Mouse (Mus musculus): ENCODE results near the gene Nup107.
"Not testable (repeated sequence)": the region's sequence is repeated elsewhere in the genome, so short reads cannot be mapped to it uniquely, and the experiment has no call there.

Gene Nup107

DNA sequence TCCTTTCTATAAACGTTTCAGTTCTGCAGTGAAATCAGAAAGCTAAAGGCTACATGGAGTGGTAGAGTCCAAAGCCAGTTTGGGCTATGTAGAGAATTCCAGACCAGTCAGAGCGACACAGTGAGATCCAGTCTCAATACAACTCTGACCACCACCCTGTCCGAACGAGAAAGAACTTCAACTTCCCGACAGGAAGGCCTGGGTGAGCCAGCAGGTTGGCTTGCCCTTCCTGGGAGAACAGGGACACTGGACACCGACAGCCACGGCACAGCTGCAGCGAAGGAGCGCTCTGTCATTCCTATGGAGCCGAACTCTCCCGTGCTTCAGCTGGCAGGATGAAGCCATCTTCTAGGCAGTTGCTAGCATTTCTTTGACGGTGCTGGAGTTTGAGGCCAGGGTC, 57.1 kb downstream of the Nup107 start:
- DNase-seq (ENCODE audit: low spot score), result not testable (repeated sequence)

DNA sequence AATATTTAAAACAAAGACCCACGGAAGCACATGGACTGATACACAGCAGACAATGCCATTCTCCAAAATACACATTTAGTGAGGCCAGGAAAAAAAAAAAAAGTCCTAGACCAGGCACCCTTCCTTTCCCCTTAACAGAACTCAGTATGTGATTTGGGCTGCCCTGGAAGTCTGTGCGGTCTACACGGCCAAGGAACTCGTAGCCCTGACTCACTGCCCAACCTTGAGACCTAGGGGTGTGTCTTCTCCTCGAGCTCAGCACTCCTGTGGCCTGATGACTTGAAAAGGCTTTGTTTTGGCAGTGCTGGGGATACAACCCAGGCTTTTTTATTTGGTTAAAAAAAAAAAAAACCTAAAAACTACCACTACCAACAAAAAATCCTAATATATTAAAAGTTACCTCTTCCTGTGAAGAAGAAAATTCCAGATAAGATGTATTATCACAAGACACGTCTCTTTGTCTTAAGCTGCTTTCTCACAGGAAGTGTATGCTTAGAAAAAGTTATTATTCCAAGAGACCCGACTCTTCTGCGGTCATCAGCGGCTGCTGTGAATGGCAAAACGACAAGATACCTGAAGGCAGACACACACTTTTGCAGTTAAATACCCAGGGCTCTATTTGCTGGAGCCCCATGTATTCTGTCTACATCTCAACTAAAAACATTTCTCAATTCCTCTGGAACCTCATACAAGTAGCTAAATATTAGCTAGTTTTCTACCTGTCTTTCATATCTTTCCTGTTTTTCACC, 58.2 kb downstream of the Nup107 start:
- DNase-seq (ENCODE audit: low spot score), result not testable (repeated sequence)

DNA sequence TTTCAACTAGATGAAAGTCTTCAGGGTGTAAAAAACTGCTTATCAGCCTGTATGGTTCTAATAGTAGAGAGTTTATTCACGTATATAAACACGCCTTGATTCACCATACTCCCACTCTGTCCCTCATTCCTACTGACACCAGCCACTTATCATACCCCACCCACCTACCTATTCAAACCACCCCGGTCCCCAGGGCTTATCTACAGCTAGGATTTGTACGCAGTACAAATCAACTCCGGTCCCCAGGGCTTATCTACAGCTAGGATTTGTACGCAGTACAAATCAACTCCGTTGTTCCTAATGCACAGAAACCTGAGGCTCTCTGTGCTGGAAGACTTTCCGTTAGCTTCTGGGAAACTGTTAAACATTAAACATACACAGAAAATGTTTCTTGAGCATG, 58.9 kb downstream of the Nup107 start:
- not testable (repeated sequence) for DNase-seq (ENCODE audit: low spot score)

DNA sequence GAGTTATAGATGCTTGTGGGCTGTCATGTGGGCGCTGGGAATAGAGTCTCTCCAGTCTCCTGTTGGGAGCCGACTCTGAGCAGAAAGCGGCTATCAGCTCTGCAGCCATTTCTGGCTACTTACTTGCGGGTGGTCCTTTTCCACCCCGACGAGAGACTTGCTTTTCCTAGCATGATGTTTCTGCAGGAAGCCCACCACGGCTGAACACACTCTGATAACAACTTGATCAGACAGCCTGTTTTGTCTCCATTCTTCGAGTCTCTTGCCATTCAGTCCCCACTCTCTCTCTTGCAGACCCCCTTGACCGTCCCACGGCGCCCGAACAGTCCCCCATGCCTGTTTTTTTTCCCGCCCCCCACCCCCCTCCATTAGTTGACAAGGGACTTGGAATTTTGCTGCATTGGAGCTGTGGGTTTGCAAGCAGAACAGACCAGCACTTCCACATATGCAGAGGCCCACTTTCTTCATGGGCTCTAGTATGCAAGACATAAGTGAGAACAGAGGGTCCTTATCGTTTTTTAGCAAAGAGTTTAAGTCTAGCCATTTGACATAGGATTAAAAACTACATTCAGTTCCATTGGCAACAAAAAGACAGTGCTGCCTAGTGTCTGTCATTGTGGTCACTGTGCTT, 59.4 kb downstream of the Nup107 start:
- no peak for DNase-seq (ENCODE audit: low spot score)

DNA sequence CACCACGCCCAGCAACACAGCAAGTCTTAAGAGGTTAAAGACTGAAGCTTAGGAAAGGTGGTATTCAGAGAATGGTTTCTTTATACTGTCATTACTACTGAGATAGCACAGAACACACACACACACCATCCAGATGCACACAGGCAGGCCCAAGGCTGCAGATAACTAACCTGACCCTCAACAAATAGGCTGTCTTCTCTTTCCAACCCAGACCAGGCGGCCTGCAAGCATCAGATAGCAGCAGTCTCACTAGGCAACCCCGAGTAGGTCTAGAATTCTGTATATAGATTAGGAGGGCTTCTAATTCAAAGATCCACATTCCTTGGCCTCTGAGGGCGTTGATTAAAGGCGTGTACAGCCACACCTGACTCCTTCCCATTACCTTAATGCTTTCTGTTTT, 60.3 kb downstream of the Nup107 start:
- DNase-seq (ENCODE audit: low spot score), result no peak

DNA sequence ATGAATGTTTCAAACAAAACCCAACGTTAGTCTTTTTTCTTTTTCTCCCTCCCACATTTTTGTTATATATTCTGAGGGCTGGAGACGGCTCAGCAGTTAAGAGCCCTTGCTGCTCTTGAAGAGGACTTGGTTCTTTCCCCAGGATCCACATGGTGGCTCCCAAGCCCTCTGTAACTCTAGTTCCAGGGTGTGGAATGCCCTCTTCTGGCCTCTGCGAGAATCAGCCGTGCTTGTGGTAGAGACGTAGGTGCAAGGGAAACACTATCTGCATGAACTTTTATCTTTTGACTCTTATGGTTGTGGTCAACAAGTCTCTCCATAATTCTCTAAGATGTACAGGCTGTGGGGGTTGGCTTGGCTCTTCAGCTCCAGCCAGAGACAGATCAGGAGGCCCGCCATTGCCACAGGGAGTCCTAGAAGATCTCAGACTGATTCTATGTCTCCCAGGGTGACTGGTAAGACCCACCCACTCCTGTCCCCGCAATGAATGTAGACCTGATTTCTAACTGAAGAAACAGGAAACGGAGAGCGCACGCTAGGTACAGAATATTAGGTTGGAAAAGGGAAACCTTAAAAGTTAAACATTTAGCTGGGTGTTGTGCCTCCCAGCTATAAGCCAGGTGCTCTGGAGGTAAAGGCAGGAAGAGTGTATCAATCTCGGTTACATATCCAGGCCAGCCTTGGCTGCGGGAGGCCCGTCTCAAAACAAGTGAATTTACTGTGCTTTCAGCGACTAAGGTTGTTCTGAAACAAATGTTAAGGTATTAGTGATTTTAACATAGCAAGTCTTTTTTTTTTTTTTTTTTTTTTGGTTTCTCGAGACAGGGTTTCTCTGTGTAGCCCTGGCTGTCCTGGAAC, 61.0 kb downstream of the Nup107 start:
- DNase-seq (ENCODE audit: low spot score), result peak; percentile 46

DNA sequence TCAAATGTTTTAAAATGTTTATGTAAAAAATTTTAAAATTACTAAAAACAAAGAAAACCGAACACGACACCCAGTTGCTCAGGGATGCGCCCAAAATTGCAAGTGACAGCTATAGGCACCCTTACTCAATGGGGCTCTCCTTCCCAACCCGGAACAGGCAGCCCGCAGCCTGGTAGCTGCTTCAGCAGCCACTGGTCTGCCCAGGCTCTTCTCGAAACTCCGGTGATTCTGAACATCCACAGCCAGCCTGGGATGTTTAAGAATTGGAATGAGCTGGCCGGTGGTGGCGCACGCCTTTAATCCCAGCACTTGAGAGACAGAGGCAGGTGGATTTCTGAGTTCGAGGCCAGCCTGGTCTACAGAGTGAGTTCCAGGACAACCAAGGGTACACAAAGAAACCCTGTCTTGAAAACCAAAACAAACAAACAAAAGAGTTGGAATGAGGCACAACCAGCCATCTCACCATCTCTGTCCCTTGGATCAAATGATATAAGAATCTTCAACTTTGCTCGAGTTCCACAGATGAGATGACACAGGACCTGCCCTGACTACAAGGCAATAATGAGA, 61.8 kb downstream of the Nup107 start:
- DNase-seq (ENCODE audit: low spot score), result no peak

DNA sequence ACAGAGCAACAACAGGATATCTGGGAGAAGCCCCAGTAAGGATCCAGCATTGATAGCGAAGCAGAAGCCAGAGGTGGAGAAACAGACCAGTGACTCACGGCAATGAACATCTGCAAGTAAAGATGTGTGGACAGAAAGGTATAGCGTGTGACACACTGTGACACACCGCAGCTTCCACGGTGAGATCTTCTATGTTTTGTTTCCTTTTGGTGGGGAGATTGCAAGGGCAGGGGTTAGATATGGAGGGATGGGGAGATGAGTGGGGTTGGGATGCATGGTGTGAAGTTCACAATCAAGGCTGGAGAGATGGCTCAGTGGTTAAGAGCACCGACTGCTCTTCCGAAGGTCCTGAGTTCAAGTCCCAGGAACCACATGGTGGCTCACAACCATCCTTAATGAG, 62.4 kb downstream of the Nup107 start:
- no peak for DNase-seq (ENCODE audit: low spot score)

DNA sequence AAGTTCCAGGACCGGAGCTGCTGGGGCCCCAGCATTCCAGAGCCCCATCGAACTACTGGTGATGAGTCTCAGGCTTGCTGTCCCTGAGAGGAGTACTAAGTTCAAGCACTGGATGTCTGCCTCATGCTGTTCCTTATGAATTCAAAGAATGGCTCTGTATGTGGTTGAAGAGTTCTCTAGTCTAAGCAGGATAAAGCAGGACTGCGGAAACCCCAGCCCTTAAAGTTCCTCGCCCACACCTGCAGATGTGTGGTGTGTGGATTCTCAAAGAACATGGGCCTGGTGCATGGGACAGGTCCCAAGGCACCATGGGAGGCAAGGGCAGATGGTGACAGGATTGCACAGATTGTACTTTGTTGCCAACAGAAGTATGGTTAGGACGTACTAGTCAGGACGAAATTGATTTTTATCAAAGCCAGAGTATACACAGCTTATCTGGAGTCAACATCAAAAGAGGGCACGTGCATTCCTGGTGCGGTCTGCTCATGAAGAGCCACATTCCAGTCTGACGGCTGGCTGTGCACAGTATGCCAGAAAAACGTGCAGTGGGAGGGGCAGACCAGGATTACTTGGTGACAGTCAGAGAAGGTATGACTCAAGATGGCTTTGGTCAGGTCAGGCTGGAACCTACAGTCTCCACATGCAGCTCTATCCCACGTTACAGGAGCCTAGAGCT, 63.2 kb downstream of the Nup107 start:
- DNase-seq (ENCODE audit: low spot score), result no peak

DNA sequence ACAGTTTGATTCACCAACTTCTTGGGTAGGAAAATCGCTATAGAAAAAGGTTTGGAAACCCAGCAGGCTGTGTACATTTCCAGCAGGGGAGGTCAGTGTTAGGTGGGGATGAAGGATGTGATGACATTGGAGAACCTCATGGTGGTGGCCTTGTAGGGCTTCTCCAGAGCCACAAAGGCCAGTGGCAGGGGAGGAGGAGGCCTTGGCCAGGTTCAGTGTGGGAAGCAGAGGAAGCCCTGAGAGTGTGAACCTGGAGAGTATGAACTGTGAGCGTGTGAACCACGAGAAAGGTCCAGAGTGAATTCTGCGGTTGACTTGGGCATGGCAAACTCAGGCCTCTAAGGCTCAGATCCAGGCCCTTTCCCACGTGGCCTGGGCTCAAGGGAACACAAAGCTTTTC, 63.9 kb downstream of the Nup107 start:
- DNase-seq (ENCODE audit: low spot score), result no peak

DNA sequence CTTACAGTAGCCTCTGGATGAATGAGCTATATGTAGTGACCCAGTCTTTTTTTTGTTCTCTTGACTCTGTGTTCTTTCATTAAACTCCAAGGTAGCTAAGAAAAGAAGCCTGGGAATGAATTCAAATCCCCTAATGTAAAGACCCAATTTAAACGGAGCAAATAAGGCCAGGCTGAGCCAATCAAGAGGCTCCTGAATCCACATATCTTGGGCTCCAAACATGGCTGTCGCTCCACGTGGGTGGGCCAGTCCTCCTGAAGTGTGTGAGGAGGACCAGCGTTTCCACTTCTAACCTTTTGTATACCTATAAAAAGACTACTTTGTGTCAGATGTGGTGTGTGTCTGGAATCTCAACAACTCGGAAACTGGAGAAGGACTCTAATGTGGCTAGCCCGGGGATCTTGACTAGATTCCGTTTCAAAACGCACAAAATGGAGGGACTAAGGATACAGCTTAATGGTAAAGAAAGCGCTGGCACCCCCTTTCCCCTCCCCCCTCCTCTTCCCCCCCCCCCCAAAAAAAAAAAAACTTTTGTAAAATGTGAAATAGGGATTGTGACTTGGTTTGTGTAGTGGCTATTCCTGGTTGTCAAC, 64.9 kb downstream of the Nup107 start:
- no peak for DNase-seq (ENCODE audit: low spot score)

DNA sequence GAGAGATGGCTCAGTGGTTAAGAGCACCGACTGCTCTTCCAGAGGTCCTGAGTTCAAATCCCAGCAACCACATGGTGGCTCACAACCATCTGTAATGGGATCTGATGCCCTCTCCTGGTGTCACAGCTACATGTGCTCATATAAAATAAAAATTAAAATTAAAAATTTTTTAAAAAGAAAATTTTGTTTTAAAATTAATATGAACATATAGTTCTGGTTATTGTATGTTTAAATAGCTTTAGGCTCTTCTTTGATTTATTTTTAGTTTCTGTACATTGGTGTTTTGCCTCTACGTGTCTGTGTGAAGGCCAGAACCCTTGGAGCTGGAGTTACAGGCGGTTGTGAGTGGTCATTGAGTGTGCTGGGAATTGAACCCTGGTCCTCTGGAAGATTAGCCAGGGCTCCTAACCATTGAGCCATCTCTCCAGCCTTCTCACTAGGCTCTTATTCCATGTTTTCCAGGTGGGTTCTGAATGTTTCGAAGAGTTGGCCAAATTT, 65.6 kb downstream of the Nup107 start:
- no peak for DNase-seq (ENCODE audit: low spot score)

DNA sequence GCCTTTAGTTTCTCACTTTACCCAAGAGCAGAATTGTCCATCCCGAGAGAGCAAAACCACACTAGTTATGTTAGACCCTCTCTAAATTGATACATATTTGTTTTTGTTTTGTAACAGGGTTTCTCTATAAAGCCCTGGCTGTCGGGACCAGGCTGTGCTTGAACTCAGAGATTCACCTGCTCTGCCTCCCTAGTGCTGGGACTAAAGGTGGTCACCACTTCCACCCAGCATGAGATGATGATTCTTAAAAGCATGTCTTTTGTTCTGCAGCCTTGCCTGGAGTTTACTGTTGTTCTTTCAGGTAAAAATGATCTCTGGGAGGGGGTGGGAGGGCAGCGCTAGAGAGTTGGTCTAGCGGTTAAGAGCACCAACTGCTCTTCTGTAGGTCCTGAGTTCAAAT, 66.2 kb downstream of the Nup107 start:
- no peak for DNase-seq (ENCODE audit: low spot score)

DNA sequence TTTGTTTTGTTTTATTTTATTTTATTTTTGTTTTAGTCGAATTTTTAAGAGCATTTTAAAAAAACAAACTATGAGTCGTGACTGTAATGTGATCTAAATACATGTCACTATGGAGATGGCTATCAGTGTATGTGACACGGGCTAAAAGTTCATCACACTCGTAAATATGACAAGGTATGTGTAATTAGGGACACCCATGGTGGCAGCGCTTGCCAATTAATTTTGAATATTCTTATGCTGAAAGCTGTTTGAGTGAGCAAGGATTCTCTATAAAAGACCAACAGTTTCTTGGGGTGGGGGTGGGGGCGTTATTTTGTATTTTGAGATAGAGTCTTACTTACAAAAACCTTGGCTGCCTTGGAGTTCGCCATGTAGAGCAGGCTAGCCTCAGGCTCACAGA, 66.8 kb downstream of the Nup107 start:
- DNase-seq (ENCODE audit: low spot score), result no peak

DNA sequence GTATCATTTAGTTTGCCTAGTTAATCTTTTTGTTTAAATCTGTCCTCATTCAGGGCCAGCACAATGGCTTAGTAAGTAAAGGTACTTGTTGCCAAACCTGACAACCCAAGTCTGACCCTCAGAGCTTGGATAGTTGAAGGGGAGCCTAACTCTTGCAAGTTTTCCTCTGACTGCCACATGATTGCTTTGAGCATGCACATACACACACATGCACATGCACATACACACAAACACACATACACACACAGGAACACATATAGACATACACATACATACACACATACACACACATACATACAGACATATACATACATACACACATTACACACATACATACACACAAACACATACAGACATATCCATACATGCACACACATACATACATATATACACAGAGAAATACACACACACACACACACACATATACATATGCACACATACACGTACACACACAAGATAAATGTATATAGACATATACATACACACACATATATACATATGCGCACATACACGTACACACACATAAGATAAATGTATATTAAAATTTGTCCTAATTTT, 67.6 kb downstream of the Nup107 start:
- no peak for DNase-seq (ENCODE audit: low spot score)

DNA sequence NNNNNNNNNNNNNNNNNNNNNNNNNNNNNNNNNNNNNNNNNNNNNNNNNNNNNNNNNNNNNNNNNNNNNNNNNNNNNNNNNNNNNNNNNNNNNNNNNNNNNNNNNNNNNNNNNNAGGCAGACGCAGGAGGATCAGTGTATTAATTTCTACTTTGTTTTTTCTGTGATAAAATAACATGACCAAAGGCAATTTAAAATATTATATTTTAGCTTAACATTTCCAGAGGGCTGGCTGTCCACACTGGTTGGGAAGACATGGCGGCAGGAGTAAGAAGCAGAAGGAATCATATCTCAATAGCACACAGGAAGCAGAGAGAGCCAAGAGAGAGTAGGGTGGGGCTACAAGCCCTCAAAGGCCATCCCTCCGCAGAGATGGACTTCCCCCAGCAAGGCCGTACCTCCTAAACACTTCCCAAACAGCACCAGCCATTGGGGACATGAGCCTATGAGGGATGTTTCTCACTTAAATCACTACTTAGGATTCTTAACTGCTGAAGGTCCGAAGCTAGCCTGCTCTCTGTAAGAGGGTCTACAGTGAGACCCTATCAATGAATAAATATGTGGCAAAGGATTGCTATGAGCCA, 68.3 kb downstream of the Nup107 start:
- DNase-seq (ENCODE audit: low spot score), result no peak

DNA sequence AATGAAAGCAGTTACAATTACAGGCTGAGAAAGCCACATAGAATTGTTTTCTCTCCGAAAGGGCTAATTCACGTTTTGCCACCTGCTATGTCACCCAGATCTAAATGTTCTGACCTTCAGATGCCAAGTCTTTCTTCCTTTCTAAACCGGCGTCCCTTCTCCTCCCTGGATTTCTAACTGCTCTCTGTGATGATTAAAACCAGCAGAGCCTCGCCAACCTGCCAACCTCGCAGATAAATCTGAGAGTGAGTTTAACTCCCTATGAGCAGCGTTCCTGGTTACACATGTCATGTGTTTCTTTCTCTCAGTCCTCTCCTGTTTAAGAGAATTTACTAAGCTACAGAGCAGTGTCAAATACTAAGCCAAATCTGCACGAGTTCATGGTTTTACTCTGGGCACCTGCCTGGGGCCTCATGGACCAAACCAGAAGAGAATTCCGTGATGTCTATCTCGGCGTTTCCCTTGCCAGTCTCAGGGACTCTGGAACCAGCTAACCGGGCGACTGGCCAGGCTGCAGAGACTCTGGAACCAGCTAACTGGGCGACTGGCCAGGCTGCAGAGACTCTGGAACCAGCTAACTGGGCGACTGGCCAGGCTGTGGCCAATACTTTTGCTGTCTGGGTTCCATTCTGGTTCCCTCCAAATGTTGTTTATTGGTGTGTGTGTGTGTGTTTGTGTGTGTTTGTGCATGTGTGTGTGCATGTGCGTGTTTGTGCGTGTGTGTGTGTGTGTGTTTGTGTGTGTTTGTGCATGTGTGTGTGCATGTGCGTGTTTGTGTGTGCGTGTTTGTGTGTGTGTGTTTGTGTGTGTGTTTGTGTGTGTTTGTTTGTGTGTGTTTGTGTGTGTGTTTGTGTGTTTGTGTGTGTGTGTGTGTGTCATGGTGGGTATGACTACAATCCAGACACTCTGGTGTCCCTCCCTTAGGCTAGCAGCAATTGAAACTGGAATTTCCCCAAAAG, 74.1 kb downstream of the Nup107 start:
- DNase-seq (ENCODE audit: low spot score), result no peak

DNA sequence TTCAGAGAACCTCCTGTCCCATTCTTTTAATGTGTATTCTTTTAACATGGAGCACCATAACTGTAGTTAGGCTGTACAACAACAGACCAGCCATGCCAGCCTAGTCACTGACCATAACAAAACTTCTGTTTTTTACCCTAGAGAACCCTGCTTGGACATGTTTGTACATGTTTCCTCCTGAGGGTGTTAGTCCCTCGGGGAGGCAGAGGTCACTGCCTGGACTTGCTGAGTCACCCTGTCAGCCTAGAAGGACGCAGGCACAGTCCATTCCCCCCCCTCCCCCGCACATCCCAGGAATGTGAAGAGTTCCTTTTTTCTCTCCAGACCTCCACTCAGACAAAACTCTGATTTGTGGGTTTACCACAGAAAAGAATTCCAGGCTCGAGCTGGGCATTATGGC, 74.9 kb downstream of the Nup107 start:
- DNase-seq (ENCODE audit: low spot score), result no peak

DNA sequence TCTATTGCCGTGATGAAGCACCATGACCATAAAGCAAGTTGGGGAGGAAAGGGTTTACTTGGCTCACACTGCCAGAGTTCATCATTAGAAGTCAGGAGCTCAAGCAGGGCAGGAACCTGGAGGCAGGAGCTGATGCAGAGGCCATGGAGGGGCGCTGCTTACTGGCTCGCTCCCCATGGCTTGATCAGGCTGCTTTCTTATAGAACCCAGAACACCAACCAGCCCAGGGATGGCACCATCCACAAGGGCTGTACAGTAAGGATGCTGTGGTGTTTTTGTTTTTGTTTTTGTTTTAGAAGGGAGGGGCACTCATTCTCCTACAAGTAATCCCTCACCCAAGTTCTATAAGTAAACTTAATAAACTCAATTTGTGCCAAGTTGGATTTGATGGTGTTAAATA, 75.8 kb downstream of the Nup107 start:
- no peak for DNase-seq (ENCODE audit: low spot score)

DNA sequence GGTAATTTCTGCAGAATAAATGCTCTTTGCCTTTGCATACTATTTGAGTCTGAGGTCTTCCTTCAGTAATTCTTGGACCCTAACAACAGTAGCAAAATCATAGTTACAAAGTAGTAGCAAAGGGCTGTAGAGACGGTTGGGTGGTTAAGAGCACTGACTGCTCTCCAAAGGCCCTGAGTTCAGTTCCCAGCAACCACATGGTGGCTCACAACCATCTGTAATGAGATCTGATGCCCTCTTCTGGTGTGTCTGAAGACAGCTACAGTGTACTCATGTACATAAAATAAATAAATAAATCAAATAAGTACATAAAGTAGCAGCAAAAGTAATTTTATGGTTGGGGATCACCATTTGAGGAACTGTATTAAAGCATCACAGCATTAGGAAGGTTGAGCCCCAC, 76.9 kb downstream of the Nup107 start:
- DNase-seq (ENCODE audit: low spot score), result not testable (repeated sequence)
